Mouse (Mus musculus) liver, adult 2 months (tissue): ENCODE measurements around the gene Spryd3. TPM values are rescaled to one million over a fixed set of nuclear protein-coding genes. Genes with fewer than 3 reads are reported as not detected.
A peak's percentile ranks its signal among the peaks of the same experiment; 100 is the strongest.

ENCODE experiments used
- DNase-seq: peaks from one replicate; pipeline ENCODE4 v3.0.0-alpha.2; 2011; ENCODE audit warnings: low read depth, low spot score; ENCODE audit errors: extremely low read depth
- H3K27ac ChIP-seq: fragments of 200-500 bp; replicated peaks from 2 replicates; pipeline ENCODE4 v1.5.1; 2012; ENCODE audit warnings: low read depth, mild to moderate bottlenecking, control low read depth, inconsistent platforms, low read length; ENCODE audit not compliant: insufficient read depth
- H3K27me3 ChIP-seq: fragments of 200-500 bp; 2 replicates; pipeline ENCODE4 v1.6.1; 2012; ENCODE audit warnings: mild to moderate bottlenecking, moderate library complexity, low read length, inconsistent platforms; ENCODE audit not compliant: control insufficient read depth, insufficient read depth
- H3K36me3 ChIP-seq: fragments of 200-500 bp; 2 replicates; pipeline ENCODE4 v1.6.1; 2012; ENCODE audit warnings: low read length, inconsistent platforms; ENCODE audit not compliant: control insufficient read depth, insufficient read depth
- H3K4me1 ChIP-seq: fragments of 200-500 bp; 2 replicates; pipeline ENCODE4 v1.6.1; 2011; ENCODE audit warnings: low read length; ENCODE audit not compliant: control insufficient read depth, insufficient read depth
- H3K4me3 ChIP-seq: fragments of 200-500 bp; 2 replicates; pipeline ENCODE4 v1.5.1; 2011; ENCODE audit warnings: low read depth, mild to moderate bottlenecking, control low read depth, low read length, moderate library complexity; ENCODE audit not compliant: insufficient read depth
- H3K79me2 ChIP-seq: fragments of 200-500 bp; 2 replicates; pipeline ENCODE4 v1.6.1; 2012; ENCODE audit warnings: inconsistent platforms, mild to moderate bottlenecking, low read length, moderate library complexity; ENCODE audit not compliant: control insufficient read depth, insufficient read depth
- H3K9ac ChIP-seq: fragments of 200-500 bp; 2 replicates; pipeline ENCODE4 v1.6.1; 2012; ENCODE audit warnings: low read depth, mild to moderate bottlenecking, control low read depth, inconsistent platforms, low read length
- CTCF ChIP-seq: fragments of 200-500 bp; IDR thresholded peaks from 2 replicates; pipeline ENCODE4 v1.5.1; 2011; ENCODE audit warnings: low read depth, low read length, control low read depth
- POLR2A ChIP-seq: fragments of 200-500 bp; IDR thresholded peaks from 2 replicates; pipeline ENCODE4 v1.6.1; 2011; ENCODE audit warnings: low read length, control low read depth; ENCODE audit not compliant: insufficient read depth; ENCODE audit errors: extremely low read depth
- WGBS: fragments of 180-500 bp; shearing (Covaris S2); methylation state at CpG from one replicate; pipeline ENCODE4 v1.1.7; 2018; 5-methylcytosine and 5-hydroxymethylcytosine counted together
- polyA plus RNA-seq: library from polyadenylated mRNA; depleted of rRNA; stranded (reverse); fragments of >200 nt; gene quantifications from 2 replicates; pipeline ENCODE4 v1.2.3, GENCODE M21; 2012
- total RNA-seq: library from RNA; depleted of rRNA; stranded (reverse); fragments of >200 nt; gene quantifications from 2 replicates; pipeline ENCODE4 v1.2.3, GENCODE M21; 2014

Gene Spryd3
- total and polyA plus RNA-seq, 2 experiments, result 9.2 to 20.7 TPM

GRCm38 (mm10) chr15:102110701-102111494, 25.1 kb downstream of the Spryd3 start:
- DNase-seq, result no peak
- no peaks in the 10 kb centered on the region for H3K27me3 ChIP-seq
- no peak overlapping the region for H3K4me3 ChIP-seq
- H3K9ac ChIP-seq, result no peak overlapping the region
- peaks cover 24% of the 10 kb centered on the region for H3K4me1 ChIP-seq
- H3K79me2 ChIP-seq, result peaks cover 3% of the 10 kb centered on the region; the same call in 1 of the 2 replicates
- TF ChIP-seq CTCF (no peak), POLR2A (no peak)
- H3K27ac ChIP-seq, result no peak overlapping the region
- H3K36me3 ChIP-seq, result peaks cover 80% of the 10 kb centered on the region
- WGBS, result 91% methylated on average over 29 of the region's 29 CpGs

DNA sequence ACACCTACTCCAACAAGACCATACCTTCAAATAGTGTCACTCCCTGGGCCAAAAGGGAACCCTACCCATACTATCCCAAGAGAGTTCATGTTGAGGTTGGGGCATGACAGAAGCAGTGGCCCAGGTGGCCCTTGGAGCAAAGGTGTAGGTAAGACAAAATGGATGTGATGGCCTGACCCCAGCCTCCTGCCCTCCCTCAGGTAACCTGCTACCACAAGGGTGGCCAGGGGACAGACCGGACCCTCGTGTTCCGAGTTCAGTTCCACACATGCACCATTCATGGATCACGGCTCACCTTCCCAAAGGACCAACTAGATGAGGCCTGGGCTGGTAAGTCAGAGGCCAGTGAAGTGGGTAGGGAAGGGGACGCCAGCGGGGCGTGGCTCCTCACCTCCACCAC, 25.8 kb downstream of the Spryd3 start:
- Histone ChIP-seq H3K79me2 (peaks cover 7% of the 10 kb centered on the region; the same call in 1 of the 2 replicates), H3K4me3 (no peak overlapping the region), H3K36me3 (peaks cover 74% of the 10 kb centered on the region), H3K27me3 (no peaks in the 10 kb centered on the region), H3K27ac (no peak overlapping the region), H3K9ac (no peak overlapping the region), H3K4me1 (peaks cover 28% of the 10 kb centered on the region)
- no peak for TF ChIP-seq POLR2A
- TF ChIP-seq CTCF, result no peak
- 94% methylated on average over 7 of the region's 7 CpGs for WGBS
- no peak for DNase-seq

GRCm38 (mm10) chr15:102108651-102109525, 27.1 kb downstream of the Spryd3 start:
- Histone ChIP-seq H3K4me3 (no peak overlapping the region), H3K9ac (peak overlapping the region; percentile 23; the same call in 1 of the 2 replicates), H3K27ac (no peak overlapping the region; the same call in 1 of the 2 replicates), H3K79me2 (peaks cover 7% of the 10 kb centered on the region; the same call in 1 of the 2 replicates), H3K27me3 (no peaks in the 10 kb centered on the region), H3K4me1 (peaks cover 28% of the 10 kb centered on the region), H3K36me3 (peaks cover 61% of the 10 kb centered on the region)
- TF ChIP-seq CTCF, result peak; percentile 74
- no peak for TF ChIP-seq POLR2A
- DNase-seq, result peak; percentile 79
- 33% methylated on average over 18 of the region's 18 CpGs for whole genome bisulfite sequencing

GRCm38 (mm10) chr15:102107689-102108573, 28.1 kb downstream of the Spryd3 start:
- Histone ChIP-seq H3K4me1 (peaks cover 32% of the 10 kb centered on the region), H3K9ac (no peak overlapping the region; the same call in 1 of the 2 replicates)

More at GRCm38 (mm10) chr15:102107689-102108573, 28.1 kb downstream of the Spryd3 start:
- no peak overlapping the region for H3K4me3 ChIP-seq
- H3K27me3 ChIP-seq, result no peaks in the 10 kb centered on the region
- no peak for DNase-seq
- no peak overlapping the region for H3K27ac ChIP-seq
- TF ChIP-seq POLR2A, result no peak
- TF ChIP-seq CTCF, result peak; percentile 61
- peaks cover 52% of the 10 kb centered on the region for H3K36me3 ChIP-seq
- WGBS, result 38% methylated on average over 13 of the region's 13 CpGs
- peaks cover 7% of the 10 kb centered on the region; the same call in 1 of the 2 replicates for H3K79me2 ChIP-seq
